Mouse (Mus musculus) stomach, embryonic 14.5 days (tissue): ENCODE measurements around the gene Dnajc13. TPM values are rescaled to one million over a fixed set of nuclear protein-coding genes. Genes with fewer than 3 reads are reported as not detected.

ENCODE experiments used
- ATAC-seq: fragments of 200-750 bp; cut with Nextera tagmentation; 2 replicates; pipeline ENCODE4 v1.8.0; 2017; ENCODE audit warnings: low read depth, moderate TSS enrichment; ENCODE audit not compliant: insufficient number of reproducible peaks, insufficient read depth, low FRiP score
- H3K27ac ChIP-seq: fragments of 300-500 bp; sonication (generic); 2 replicates; pipeline ENCODE4 v1.5.1; 2014; ENCODE audit warnings: mild to moderate bottlenecking, low read length, moderate library complexity, mixed read lengths
- H3K27me3 ChIP-seq: fragments of 300-500 bp; sonication (generic); 2 replicates; pipeline ENCODE4 v1.6.1; 2014; ENCODE audit warnings: low read length, control low read depth, mixed read lengths; ENCODE audit not compliant: control insufficient read depth, insufficient read depth
- H3K36me3 ChIP-seq: fragments of 300-500 bp; sonication (generic); 2 replicates; pipeline ENCODE4 v1.6.1; 2014; ENCODE audit warnings: mild to moderate bottlenecking, control low read depth, low read length, moderate library complexity, mixed read lengths; ENCODE audit not compliant: control insufficient read depth, insufficient read depth
- H3K4me1 ChIP-seq: fragments of 300-500 bp; sonication (generic); 2 replicates; pipeline ENCODE4 v1.6.1; 2014; ENCODE audit warnings: low read length, control low read depth, mixed read lengths; ENCODE audit not compliant: control insufficient read depth, insufficient read depth
- H3K4me2 ChIP-seq: fragments of 300-500 bp; sonication (generic); replicated peaks from 2 replicates; pipeline ENCODE4 v1.6.1; 2014; ENCODE audit warnings: low read depth, low read length, control low read depth
- H3K4me3 ChIP-seq: fragments of 300-500 bp; sonication (generic); 2 replicates; pipeline ENCODE4 v1.5.1; 2014; ENCODE audit warnings: low read depth, low read length, control low read depth
- H3K9ac ChIP-seq: fragments of 300-500 bp; sonication (generic); replicated peaks from 2 replicates; pipeline ENCODE4 v1.6.1; 2014; ENCODE audit warnings: low read depth, mild to moderate bottlenecking, control low read depth, low read length, moderate library complexity, mixed read lengths
- H3K9me3 ChIP-seq: fragments of 300-500 bp; sonication (generic); 2 replicates; pipeline ENCODE4 v1.6.1; 2016; ENCODE audit warnings: low read depth, low read length, control low read depth; ENCODE audit not compliant: control insufficient read depth
- WGBS: fragments of 180-500 bp; shearing (Covaris S2); extraction: QIAGEN DNeasy Blood & Tissue Kit; methylation state at CpG from one replicate; pipeline ENCODE4 v1.1.7; 2014; 5-methylcytosine and 5-hydroxymethylcytosine counted together
- polyA plus RNA-seq: library from polyadenylated mRNA; unstranded; fragments of >200 nt; fragmentation: Nextera tagmentation; extraction: Ambion mirVana; gene quantifications from 2 replicates; pipeline ENCODE4 v1.2.1, GENCODE M21; 2014

The Dnajc13 gene
- polyA plus RNA-seq, 1 experiment from 2014 or later, result 37.7 TPM

GRCm38 (mm10) chr9:104165926-104166325 lies 96.8 kb downstream of the Dnajc13 start:
- Histone ChIP-seq H3K36me3 (peaks cover 57% of the 10 kb centered on the region), H3K4me1 (no peaks in the 10 kb centered on the region), H3K9ac (no peak overlapping the region), H3K4me2 (no peak overlapping the region), H3K27me3 (no peaks in the 10 kb centered on the region), H3K9me3 (no peaks in the 10 kb centered on the region), H3K4me3 (no peak overlapping the region), H3K27ac (no peak overlapping the region)
- WGBS, result 90% methylated on average over 5 of the region's 5 CpGs
- no peak for ATAC-seq

DNA sequence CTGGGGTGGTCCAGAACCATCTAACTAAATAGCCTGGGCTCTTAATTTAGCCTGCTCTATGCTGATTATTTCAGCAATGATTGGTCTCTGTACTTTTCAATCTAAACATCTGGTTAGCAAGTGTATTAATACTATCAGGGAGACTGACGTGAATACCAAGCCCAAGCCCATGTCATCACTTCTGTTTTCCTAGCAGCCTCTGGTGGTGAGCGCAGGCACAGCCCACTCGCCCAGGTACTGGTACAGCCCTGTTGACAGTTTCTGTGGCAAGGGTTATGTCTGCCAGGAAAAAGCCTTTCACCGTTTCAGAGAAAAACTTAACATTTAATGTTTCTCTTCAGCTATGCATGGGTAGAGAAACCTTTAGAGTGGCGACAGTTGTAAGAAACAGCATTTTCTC lies 98.5 kb downstream of the Dnajc13 start:
- Histone ChIP-seq H3K4me1 (no peaks in the 10 kb centered on the region), H3K4me3 (no peak overlapping the region), H3K9ac (no peak overlapping the region), H3K4me2 (no peak overlapping the region), H3K36me3 (peaks cover 61% of the 10 kb centered on the region), H3K27me3 (no peaks in the 10 kb centered on the region), H3K9me3 (no peaks in the 10 kb centered on the region), H3K27ac (no peak overlapping the region)
- no peak for ATAC-seq
- 82% methylated on average over 5 of the region's 5 CpGs for WGBS

DNA sequence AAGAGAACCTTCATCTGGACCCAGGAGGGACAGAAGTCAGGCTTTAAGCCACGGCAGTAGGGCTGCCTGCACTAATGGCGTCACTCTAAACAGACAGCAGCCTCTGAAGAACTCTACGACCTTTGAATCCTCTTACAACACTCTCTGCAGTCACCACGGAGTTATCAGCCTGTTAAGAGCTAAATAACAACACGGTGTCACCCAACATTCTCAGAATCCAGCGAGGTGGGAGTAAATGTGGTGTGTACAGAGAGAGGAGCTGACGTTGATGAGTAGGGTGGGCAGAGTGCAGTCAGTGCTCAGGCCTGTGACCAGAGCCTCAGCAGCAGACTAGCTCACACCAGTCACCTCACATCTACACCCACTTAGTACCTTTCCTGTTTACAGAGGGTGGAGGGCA lies 101.6 kb downstream of the Dnajc13 start:
- Histone ChIP-seq H3K27ac (no peak overlapping the region), H3K36me3 (peaks cover 75% of the 10 kb centered on the region)
- no peak for ATAC-seq

GRCm38 (mm10) chr9:104157291-104157690 lies 105.4 kb downstream of the Dnajc13 start:
- Histone ChIP-seq H3K4me2 (no peak overlapping the region), H3K27ac (no peak overlapping the region), H3K36me3 (peaks cover 86% of the 10 kb centered on the region), H3K9ac (no peak overlapping the region), H3K9me3 (no peaks in the 10 kb centered on the region), H3K27me3 (no peaks in the 10 kb centered on the region), H3K4me1 (no peaks in the 10 kb centered on the region), H3K4me3 (no peak overlapping the region)
- WGBS, result 92% methylated on average over 7 of the region's 7 CpGs
- no peak for ATAC-seq

More for the DNA sequence above, 101.6 kb downstream of the Dnajc13 start:
- no peaks in the 10 kb centered on the region for H3K4me1 ChIP-seq
- H3K4me2 ChIP-seq, result no peak overlapping the region
- 75% methylated on average over 7 of the region's 7 CpGs for WGBS
- no peak overlapping the region for H3K4me3 ChIP-seq
- no peak overlapping the region for H3K9ac ChIP-seq
- H3K27me3 ChIP-seq, result no peaks in the 10 kb centered on the region
- no peaks in the 10 kb centered on the region for H3K9me3 ChIP-seq

GRCm38 (mm10) chr9:104156506-104156905 lies 106.2 kb downstream of the Dnajc13 start:
- H3K36me3 ChIP-seq, result peaks cover 80% of the 10 kb centered on the region
- no peak overlapping the region for H3K9ac ChIP-seq
- H3K27ac ChIP-seq, result no peak overlapping the region
- 96% methylated on average over 8 of the region's 8 CpGs for WGBS
- H3K27me3 ChIP-seq, result no peaks in the 10 kb centered on the region
- H3K9me3 ChIP-seq, result no peaks in the 10 kb centered on the region
- H3K4me3 ChIP-seq, result no peak overlapping the region
- no peak overlapping the region for H3K4me2 ChIP-seq
- ATAC-seq, result no peak
- no peaks in the 10 kb centered on the region for H3K4me1 ChIP-seq

GRCm38 (mm10) chr9:104155100-104155715 lies 107.5 kb downstream of the Dnajc13 start:
- no peak for ATAC-seq
- H3K9me3 ChIP-seq, result no peaks in the 10 kb centered on the region
- WGBS, result 92% methylated on average over 14 of the region's 14 CpGs
- H3K4me1 ChIP-seq, result no peaks in the 10 kb centered on the region
- peaks cover 82% of the 10 kb centered on the region for H3K36me3 ChIP-seq
- H3K27ac ChIP-seq, result no peak overlapping the region
- H3K9ac ChIP-seq, result no peak overlapping the region
- no peak overlapping the region for H3K4me3 ChIP-seq
- no peaks in the 10 kb centered on the region for H3K27me3 ChIP-seq
- H3K4me2 ChIP-seq, result no peak overlapping the region

DNA sequence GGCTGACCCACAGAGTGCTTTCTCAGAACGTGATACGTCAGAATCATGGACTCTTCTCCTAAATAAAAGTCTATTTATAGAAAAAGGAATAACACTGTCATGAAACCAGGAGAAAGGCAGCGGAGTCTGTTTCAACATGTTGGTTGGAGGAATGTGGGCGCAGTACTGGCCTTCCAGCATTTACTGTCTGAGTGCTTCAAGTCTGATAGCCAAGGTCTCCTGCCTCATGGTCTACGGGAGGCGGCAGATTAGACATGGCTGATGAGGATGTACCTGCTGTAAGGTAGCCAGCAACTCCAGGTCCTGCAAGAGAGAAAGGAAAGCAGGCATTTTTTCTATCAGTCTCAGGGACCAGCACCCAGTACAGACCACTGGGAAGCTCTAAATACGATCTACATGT lies 110.6 kb downstream of the Dnajc13 start:
- no peaks in the 10 kb centered on the region for H3K4me1 ChIP-seq
- H3K27ac ChIP-seq, result no peak overlapping the region
- H3K4me2 ChIP-seq, result no peak overlapping the region
- WGBS, result 93% methylated on average over 7 of the region's 7 CpGs
- H3K36me3 ChIP-seq, result peaks cover 56% of the 10 kb centered on the region
- H3K4me3 ChIP-seq, result no peak overlapping the region
- H3K9ac ChIP-seq, result no peak overlapping the region
- no peak for ATAC-seq
- H3K9me3 ChIP-seq, result no peaks in the 10 kb centered on the region
- no peaks in the 10 kb centered on the region for H3K27me3 ChIP-seq

DNA sequence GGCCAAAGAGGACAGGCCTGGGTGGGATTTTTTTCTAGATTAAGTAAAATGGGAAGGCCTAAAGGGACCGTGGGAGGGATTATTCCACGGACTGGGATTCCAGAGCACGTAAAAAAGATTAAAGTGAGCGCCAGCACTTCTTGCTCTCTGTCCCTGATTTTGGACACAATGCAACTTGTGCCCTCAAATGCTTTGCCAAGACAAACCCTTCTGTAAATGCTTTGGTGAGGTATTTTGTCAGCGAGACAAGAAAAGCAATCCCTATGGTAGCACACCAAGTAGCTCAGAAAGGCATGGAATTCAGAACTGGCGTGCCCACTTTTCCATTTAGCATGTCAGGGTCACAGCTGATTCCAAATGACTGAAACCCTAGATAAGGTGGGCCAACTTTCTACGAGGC lies 113.8 kb downstream of the Dnajc13 start:
- Histone ChIP-seq H3K27me3 (no peaks in the 10 kb centered on the region), H3K9ac (no peak overlapping the region), H3K4me1 (no peaks in the 10 kb centered on the region), H3K4me2 (no peak overlapping the region), H3K9me3 (no peaks in the 10 kb centered on the region), H3K4me3 (no peak overlapping the region), H3K27ac (no peak overlapping the region), H3K36me3 (peaks cover 26% of the 10 kb centered on the region)
- 91% methylated on average over 7 of the region's 7 CpGs for WGBS
- no peak for ATAC-seq

GRCm38 (mm10) chr9:104146683-104147082 lies 116.0 kb downstream of the Dnajc13 start:
- no peak overlapping the region for H3K27ac ChIP-seq
- H3K27me3 ChIP-seq, result no peaks in the 10 kb centered on the region
- no peak for ATAC-seq
- no peaks in the 10 kb centered on the region for H3K9me3 ChIP-seq
- no peak overlapping the region for H3K4me3 ChIP-seq
- WGBS, result 75% methylated on average over 7 of the region's 7 CpGs
- H3K4me1 ChIP-seq, result no peaks in the 10 kb centered on the region
- H3K4me2 ChIP-seq, result no peak overlapping the region
- peaks cover 13% of the 10 kb centered on the region; the same call in 1 of the 2 replicates for H3K36me3 ChIP-seq
- H3K9ac ChIP-seq, result no peak overlapping the region
